Mouse (Mus musculus) left cerebral cortex, adult 2 months (tissue): ENCODE measurements around the gene Elp4. TPM values are rescaled to one million over a fixed set of nuclear protein-coding genes. Genes with fewer than 3 reads are reported as not detected.

ENCODE experiments used
- DNase-seq, 2 experiments: peaks; one replicate each; pipeline ENCODE4 v3.0.0; 2021 to 2022; ENCODE audit warnings: low spot score in 2 of 2, mixed read lengths in 1 of 2; ENCODE audit errors: extremely low spot score in 1 of 2
- H3K27ac ChIP-seq: fragments of 200-600 bp; 2 replicates; pipeline ENCODE4 v1.8.1; 2022
- H3K4me3 ChIP-seq: fragments of 200-600 bp; 2 replicates; pipeline ENCODE4 v1.8.1; 2022
- CTCF ChIP-seq: fragments of 200-600 bp; IDR thresholded peaks from 2 replicates; pipeline ENCODE4 v1.8.1; 2022; ENCODE audit warnings: antibody characterized with exemption, mild to moderate bottlenecking, moderate library complexity
- intact Hi-C: fragments of 180-260 bp; cut with DNase I; formaldehyde crosslinking; loops from one replicate; pipeline ENCODE4 v1.15.1; 2025
- total RNA-seq, 2 experiments: library from RNA; stranded (reverse); gene quantifications; 2 replicates each; pipeline ENCODE4 v1.2.3; 2021

Elp4 gene
- total RNA-seq, 2 experiments from 2014 or later, result 18.8 to 19.5 TPM

DNA sequence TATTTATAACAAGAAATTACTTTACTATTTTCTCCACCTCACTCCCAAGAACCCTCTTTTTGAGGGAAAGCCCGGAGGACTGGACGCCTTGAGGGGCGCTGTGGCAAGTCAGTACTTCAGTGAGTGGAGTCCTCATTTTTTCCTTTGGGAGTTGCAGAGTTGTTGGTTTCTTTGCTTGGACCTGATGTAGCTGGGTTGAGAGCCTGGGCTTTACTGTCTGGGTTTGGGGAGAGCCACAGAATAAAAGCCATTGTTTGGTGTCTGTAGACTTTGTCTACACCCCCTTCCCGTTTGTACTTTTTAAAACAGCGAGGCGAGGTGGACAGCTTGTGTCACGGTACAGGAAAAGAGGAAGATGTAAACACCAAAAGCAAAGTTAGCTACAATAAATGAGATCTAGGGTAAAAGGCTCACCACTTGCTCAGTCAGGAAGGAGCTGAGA is 225.5 kb downstream of the Elp4 start:
- Histone ChIP-seq H3K4me3 (no peak overlapping the region), H3K27ac (no peak overlapping the region)
- intact Hi-C loops, result loop anchor here (5.0 kb wide), 1 partner anchor 323 kb away; the partner anchor contains the start of gene Dnajc24
- TF ChIP-seq CTCF, result no peak
- DNase-seq, result no peak

DNA sequence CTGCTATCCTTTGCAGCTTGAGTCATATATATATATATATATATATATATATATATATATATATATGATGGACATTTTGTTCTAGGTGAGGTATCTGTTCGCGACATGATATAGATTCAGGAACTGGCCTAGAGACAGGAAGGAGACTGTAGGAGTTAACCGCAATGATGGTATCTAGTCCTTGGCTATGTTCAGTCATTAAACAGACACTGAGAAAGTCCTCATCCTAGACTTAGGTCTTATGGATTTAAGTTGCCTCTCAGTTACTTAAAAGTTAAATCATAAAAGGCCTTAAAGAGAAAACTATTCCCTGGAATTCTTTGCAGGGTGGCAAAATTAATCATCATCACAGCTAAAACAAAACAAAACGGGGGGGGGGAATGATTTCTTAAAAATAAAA is 226.1 kb downstream of the Elp4 start:
- TF ChIP-seq CTCF, result no peak
- H3K27ac ChIP-seq, result no peak overlapping the region
- H3K4me3 ChIP-seq, result no peak overlapping the region
- intact Hi-C loops, result loop anchor here (5.0 kb wide), 1 partner anchor 324 kb away; the partner anchor contains the start of gene Dnajc24
- DNase-seq, result no peak

DNA sequence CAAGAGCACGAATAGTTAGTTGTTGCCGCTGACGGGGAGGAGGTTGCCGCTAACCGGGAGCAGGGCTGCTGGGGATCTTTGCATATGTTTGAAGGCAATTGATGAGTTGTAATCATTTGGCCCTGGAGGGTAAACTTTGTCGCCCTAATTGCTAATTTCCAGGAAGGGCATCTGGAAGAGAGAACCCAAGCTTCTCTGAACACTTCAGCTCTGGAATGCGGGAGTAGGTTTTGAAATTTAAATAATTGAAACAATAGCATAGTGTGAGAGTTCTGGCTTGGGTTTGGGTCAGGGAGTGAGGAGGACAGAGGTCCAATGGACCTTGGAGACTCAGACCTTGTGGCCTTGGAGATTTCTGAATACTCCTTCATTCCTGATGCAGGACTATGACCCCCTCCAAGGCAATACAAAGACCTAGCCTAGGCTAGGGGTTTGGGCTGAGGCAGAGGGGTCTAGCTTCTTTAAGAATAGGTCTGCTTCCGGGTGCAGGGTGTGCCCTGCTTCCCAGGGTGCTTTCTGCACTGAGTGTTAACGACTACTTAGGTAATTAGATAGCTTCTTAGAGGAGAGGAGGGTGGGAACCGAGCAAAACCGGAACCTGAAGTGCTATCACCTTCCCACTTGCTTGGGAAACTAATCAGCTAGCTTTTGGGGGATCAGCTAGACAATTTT is 226.8 kb downstream of the Elp4 start:
- TF ChIP-seq CTCF, result no peak
- Histone ChIP-seq H3K27ac (no peak overlapping the region), H3K4me3 (0 out of 2 replicates have a peak overlapping the region, but pooled peaks have one; percentile 11)
- DNase-seq, result no peak
- intact Hi-C loops, result loop anchor here (5.0 kb wide), 1 partner anchor 325 kb away; the partner anchor contains the start of gene Dnajc24

DNA sequence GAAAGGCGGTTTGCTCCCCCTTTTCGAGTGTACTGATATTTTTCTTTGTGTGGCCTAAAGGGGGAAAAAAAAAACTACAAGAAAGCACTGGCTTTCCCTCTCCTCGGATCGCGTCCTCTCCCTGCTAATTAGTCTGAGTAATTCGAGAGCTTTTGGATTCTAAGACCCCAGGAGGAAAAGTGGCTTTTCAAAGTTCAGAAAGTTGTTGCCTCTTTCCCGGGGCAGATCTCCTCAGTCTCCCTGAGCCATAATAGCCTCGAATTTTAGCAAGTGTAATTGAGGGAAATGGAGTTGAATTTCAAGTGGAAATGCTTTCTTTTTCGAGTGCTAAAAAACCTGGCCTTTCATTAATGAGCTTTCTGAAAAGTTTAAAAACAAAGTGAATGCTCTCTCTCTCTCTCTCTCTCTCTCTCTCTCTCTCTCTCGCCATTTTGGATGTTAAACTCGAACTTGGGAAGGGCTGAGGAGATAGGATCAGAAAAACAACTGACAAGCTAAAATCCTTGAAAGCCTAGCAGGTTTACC is 227.4 kb downstream of the Elp4 start:
- Histone ChIP-seq H3K4me3 (peak overlapping the region; percentile 44), H3K27ac (peak overlapping the region; percentile 58; the same call in 1 of the 2 replicates)
- no peak for DNase-seq
- intact Hi-C loops, result loop anchor here (5.0 kb wide), 1 partner anchor 325 kb away; the partner anchor contains the start of gene Dnajc24
- TF ChIP-seq CTCF, result no peak

DNA sequence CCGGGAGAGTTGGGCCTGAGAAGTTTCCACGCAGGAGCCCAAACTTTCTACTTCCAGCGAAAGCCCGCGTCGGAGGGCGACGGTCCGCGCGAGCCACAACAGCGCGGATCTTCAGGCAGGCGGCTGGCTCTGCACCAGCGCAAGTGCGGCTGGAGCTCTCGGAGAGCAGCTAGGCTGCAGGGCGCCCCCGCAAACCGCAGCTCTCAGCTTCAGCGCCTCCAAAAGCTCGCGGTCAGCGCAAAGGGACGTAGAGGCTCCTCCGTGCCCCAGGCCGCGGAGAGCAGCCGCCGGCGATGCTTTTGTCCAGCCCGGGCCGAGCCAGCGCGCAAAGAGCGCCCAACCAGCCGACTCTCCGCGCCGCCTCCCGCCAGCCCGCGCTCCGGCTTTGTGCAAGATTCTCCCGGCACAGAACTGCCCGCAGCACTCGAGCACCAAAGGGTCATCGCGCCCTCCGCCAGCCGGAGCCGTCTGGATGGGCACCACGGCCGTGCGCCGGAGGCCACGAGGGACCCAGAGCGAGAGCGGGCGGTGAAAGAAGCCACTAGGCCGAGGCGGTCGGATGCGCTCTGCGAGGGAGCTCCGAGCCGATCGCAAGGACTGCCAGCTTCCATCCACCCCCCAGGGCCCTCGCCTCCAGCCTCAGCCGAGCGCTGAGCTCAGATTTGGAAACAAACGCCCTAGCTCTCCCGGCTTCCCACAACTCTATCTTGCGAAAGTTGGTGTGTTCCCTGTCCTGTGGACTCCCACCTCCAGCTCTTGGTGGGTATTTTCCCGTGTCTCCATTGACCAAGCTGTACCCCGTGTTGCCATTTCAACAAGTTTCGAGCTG is 228.1 kb downstream of the Elp4 start:
- intact Hi-C loops, result loop anchor here (5.0 kb wide), 1 partner anchor 326 kb away; the partner anchor contains the start of gene Dnajc24
- peak in 1 of 2 experiments; percentile 50 for DNase-seq
- Histone ChIP-seq H3K27ac (peak overlapping the region; percentile 58; the same call in 1 of the 2 replicates), H3K4me3 (peak overlapping the region; percentile 44)
- no peak for TF ChIP-seq CTCF

DNA sequence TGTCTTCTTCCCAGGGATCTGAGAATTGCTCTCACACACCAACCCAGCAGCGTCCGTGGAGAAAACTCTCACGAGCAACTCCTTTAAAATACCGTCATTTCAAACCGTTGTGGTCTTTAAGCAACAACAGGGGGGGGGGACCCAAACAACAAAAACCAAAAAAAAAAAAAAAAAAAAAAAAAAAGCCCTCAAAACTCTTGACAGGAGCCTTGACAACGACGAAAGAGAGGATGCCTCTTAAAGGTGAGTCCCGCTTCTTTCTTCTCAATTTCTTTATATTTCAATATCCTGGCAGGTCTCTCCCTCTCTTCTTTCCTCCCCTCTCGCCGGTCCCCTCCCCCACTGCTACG is 228.7 kb downstream of the Elp4 start:
- DNase-seq, result no peak
- intact Hi-C loops, result loop anchor here (5.0 kb wide), 1 partner anchor 327 kb away; the partner anchor contains the start of gene Dnajc24
- H3K27ac ChIP-seq, result peak overlapping the region; percentile 58; the same call in 1 of the 2 replicates
- peak overlapping the region; percentile 44 for H3K4me3 ChIP-seq
- no peak for TF ChIP-seq CTCF

DNA sequence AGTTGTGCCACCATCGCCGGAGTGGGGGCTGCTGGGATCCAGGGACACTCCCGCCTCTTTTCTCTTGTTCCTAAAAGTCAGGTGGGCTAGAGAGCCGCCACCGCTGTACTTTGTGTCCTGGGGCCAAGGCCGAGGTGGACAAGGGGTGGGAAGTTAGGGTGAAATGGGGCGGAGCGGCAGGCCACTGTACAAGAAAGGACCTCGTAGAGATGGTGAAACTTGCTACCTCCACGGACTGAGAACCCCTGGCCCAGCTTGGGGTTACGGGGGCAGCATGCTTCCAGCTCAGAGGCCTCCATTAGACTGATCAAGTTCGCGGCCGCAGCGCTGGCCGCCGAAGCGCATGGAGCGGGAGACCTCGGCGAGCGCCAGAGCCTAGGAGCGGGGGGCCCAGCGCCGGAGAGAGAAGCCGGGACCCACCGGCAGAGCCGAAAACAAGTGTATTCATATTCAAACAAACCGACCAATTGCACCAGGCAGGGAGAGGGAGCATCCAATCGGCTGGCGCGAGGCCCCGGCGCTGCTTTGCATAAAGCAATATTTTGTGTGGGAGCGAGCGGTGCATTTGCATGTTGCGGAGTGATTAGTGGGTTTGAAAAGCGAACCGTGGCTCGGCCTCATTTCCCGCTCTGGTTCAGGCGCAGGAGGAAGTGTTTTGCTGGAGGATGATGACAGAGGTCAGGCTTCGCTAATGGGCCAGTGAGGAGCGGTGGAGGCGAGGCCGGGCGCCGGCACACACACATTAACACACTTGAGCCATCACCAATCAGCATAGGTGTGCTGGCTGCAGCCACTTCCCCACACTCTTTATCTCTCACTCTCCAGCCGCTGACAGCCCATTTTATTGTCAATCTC is 229.3 kb downstream of the Elp4 start:
- peak overlapping the region; percentile 46; the same call in 1 of the 2 replicates for H3K27ac ChIP-seq
- TF ChIP-seq CTCF, result no peak
- peak; percentile 60 to 72 for DNase-seq
- H3K4me3 ChIP-seq, result peak overlapping the region; percentile 44
- intact Hi-C loops, result loop anchor here (5.0 kb wide), 4 partner anchors 227 to 548 kb away; partner anchors contain the start of genes Dnajc24, Elp4, Immp1l and Wt1

DNA sequence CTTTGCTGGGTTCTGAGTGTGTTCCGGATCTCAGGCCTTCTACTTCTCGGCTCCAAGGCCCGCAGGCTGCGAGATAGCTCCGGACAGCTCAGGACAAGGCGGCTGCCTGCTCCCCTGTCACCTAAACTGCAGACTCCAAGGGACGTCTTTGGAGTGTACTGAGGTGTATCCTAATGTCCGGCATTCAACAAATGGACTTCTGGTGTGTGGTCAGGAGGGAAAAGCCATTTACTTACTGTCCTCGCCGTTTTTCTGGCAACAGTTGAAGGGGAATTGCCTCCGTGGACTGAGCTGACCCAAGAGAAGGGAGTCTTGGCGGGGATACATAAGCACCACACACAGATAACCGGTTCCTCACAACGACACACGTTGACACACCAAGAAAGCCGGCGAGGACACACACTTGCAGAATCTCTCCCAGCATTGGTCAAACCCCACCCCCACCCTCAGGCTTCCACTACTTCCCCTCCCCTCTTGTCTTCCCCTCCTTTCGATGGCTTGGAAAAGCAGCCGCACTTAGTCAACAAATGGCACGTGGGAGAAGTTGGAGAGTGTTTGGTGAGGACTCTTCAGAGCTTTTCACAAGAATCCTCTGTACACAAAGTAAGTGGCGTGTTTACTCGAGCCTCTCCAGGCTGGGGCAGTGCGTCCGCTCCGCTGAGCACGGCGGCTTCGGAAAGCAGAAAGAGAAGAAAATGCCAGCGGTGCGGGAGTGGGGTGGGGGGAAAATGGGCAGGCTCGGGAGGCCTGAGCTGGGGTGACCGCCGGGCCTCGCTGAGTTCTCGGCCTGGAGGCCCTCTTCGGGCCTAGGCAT is 230.1 kb downstream of the Elp4 start:
- intact Hi-C loops, result loop anchor here (5.0 kb wide), 3 partner anchors 228 to 547 kb away; partner anchors contain the start of genes Elp4, Immp1l and Wt1
- no peak for TF ChIP-seq CTCF
- peak overlapping the region; percentile 46; the same call in 1 of the 2 replicates for H3K27ac ChIP-seq

DNA sequence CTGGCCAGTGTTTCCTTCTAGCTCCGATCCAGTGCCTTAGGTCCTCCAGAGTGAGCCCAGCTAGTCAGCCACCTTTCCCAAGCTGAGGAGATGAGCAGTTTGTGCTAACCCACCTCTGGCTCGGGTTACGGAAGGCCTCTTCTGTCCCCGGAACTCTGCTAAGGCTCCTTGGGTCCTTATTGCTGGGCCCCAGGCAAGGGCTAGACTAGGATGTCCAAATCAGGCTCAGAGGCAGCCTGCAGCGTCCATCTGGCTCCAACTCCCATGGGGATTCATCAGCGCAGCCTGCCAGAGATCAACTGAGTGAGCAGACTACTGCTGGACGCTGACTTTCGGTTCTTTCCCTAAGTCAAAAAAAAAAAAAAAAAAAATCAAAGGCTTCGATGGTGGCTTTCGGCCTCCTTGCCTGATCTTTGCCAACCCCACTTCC is 230.7 kb downstream of the Elp4 start:
- DNase-seq, result no peak
- TF ChIP-seq CTCF, result no peak
- H3K27ac ChIP-seq, result peak overlapping the region; percentile 24; the same call in 1 of the 2 replicates
- intact Hi-C loops, result loop anchor here (5.0 kb wide), 3 partner anchors 229 to 546 kb away; partner anchors contain the start of genes Elp4, Immp1l and Wt1
- H3K4me3 ChIP-seq, result no peak overlapping the region; the same call in 1 of the 2 replicates

More for the DNA sequence above, 230.1 kb downstream of the Elp4 start:
- peak overlapping the region; percentile 44 for H3K4me3 ChIP-seq
- DNase-seq, result no peak

DNA sequence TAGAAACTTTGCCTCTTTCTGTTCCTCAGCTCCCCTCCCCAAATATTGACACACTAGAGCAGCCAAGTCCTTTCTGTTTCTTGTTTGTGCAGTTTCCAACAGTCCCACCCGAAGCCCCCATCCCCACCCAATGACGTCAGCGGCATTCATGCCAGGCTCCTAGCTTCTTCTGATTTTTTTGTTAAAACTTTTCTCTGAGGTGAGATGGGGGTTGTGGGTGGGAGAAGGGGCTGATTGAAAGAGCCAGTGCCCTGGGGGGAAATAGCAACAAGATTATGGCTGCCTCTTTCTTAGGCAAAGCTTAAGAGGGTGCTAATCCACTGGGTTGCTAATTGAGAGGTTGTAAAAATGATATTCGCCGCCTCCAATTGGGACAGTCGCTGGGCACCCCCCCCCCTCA is 231.3 kb downstream of the Elp4 start:
- Histone ChIP-seq H3K27ac (no peak overlapping the region), H3K4me3 (no peak overlapping the region)
- no peak for DNase-seq
- TF ChIP-seq CTCF, result no peak
- intact Hi-C loops, result loop anchor here (5.0 kb wide), 3 partner anchors 229 to 546 kb away; partner anchors contain the start of genes Elp4, Immp1l and Wt1
